Mouse (Mus musculus): ENCODE results near the gene Wdr25.

GRCm38 (mm10) chr12:108887077-108887476 is 6.4 kb upstream of the Wdr25 start:
- TF ChIP-seq CHD2 (IDR thresholded peaks at IDR 0.05; ENCODE audit: low read depth, low read length) = no peak
- no peak for TF ChIP-seq HCFC1 (IDR thresholded peaks at IDR 0.05; ENCODE audit: borderline replicate concordance, insufficient read depth, low read length)
- TF ChIP-seq ZC3H11A (IDR thresholded peaks at IDR 0.05; ENCODE audit: borderline replicate concordance, low read depth, low read length) = no peak
